Mouse (Mus musculus): ENCODE results near the gene Kcnd3. TPM values are rescaled to one million over a fixed set of nuclear protein-coding genes. Genes with fewer than 3 reads are reported as not detected.

The Kcnd3 gene
- total RNA-seq, 2 experiments from 2014 or later = 0.08 to 0.10 TPM

GRCm38 (mm10) chr3:105457657-105458056 lies 5.5 kb downstream of the Kcnd3 start:
- no peak for DNase-seq

- no peak for DNase-seq
Measured at GRCm38 (mm10) chr3:105466538-105466937, 14.4 kb downstream of the Kcnd3 start.

DNA sequence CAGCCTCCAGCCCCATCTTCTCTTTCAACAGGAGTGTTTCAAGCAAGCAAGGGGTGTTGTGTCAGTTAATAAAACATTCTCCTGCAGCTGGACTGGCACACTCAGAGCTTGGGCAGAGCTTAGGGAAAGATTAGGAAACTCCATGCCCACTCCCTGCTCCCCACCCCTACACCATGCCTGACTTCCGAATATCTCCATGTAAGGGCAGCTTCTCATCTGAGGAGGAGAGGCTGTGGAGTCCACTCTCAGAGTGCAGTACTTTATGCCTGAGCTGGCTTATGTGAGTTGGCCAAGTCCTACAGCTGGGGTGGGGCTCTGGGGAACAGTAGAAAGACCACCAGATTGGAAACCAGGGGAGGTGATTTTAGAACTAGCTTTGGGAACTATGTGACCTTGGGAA lies 20.4 kb downstream of the Kcnd3 start:
- no peak for DNase-seq

DNA sequence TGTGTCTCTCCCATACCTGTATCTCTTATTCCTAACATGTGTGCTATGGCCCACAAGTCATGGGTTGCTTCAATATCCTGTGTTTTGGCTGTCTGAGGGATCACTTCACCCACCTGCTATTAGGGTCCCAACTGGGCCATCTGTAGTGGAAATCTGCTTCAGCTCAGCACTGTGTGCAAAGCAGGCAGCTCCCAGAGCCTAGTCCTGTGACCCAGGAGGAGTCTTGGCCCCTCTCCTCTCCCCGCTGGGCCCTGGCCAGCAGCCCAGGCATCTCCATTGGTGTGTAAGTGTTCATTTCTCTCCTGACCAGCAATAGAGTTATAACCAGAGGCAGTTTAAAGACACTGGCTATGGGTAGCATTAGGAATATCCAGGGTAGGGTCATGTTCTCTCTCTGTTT lies 24.3 kb downstream of the Kcnd3 start:
- no peak for DNase-seq

- no peak for DNase-seq
Measured at GRCm38 (mm10) chr3:105478876-105479275, 26.7 kb downstream of the Kcnd3 start.

- no peak for DNase-seq
Measured at GRCm38 (mm10) chr3:105481419-105481818, 29.3 kb downstream of the Kcnd3 start.

GRCm38 (mm10) chr3:105483651-105484052 lies 31.5 kb downstream of the Kcnd3 start:
- no peak for DNase-seq

- no peak for DNase-seq
Measured at GRCm38 (mm10) chr3:105487171-105487570, 35.0 kb downstream of the Kcnd3 start.

GRCm38 (mm10) chr3:105489607-105490006 lies 37.5 kb downstream of the Kcnd3 start:
- DNase-seq = no peak

- DNase-seq = no peak
Measured at GRCm38 (mm10) chr3:105494886-105495285, 42.8 kb downstream of the Kcnd3 start.

- DNase-seq = no peak
Measured at GRCm38 (mm10) chr3:105496216-105496615, 44.1 kb downstream of the Kcnd3 start.

DNA sequence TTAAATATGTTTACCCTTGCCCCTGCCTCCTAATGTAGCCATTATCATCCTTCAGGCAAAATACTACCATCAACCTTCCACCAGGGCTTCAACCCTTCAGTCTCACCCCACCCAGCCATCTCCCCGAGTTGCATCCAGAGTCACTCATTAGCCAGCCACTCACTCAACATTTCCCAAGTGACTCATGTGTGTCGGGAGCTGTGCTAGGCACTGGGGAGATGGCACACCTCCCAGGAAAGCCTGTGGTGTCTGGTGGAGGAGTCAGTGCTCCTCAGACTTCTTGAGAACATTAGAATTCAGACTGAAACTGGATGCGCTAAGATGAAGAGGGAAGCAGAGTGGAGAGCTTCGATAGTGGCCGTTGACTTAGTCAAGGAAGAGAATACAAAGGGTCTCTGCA lies 44.8 kb downstream of the Kcnd3 start:
- DNase-seq = no peak

DNA sequence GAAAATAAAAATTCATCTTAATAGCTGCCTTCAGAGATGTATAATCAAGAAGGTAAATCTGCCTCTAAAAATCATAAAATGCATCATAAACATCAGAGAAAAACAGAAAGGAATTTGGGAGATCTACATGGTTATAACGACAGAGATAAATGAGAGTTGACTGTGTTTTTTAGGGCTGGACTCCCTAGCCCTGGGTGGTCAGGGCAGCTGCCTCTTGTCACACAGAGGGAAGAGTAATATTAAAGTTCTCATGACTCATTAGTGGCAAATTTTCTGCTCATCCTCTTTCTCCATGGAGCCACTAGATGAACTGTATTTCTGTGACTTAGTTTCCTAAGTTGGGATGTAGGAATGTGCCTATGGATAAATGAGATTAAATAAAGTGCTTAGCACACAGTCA lies 48.9 kb downstream of the Kcnd3 start:
- DNase-seq = no peak

DNA sequence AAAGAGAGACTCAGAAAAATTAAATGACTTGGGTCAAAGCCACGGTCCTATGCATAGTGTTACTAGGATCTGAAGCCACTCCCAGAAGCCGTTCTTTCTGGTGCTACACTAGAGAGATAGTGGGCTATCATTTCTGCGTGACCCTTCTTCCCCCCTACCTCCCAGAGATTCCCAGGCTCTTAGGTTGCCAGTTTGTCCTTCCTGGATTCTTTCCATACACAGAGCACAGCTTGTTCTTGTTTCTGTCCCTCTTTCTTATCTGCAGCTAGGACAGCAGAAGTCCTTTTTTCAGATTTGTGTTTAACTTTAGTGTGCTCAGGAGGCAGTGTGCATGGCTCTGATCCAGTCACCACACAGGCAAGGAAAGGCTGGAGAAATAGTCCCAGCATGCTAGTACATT lies 52.1 kb downstream of the Kcnd3 start:
- no peak for DNase-seq

GRCm38 (mm10) chr3:105505161-105505872 lies 53.2 kb downstream of the Kcnd3 start:
- no peak for DNase-seq

DNA sequence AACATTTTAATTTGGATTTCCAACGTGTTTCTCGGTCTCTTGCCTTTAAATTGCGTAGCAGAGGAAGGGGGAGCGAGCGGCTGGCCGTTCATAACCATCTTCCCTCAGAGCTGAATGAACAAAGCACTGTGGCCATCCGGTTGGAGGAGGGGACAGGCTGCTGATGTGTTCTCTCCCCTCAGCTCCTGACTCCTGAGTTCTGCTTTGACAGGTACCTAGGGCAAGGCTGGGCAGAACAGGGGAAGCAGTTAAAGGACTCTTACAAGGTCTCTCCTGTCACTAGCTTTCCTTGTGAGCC lies 53.7 kb downstream of the Kcnd3 start:
- no peak for DNase-seq

- no peak for DNase-seq
Measured at GRCm38 (mm10) chr3:105506592-105506991, 54.5 kb downstream of the Kcnd3 start.

GRCm38 (mm10) chr3:105509321-105509720 lies 57.2 kb downstream of the Kcnd3 start:
- no peak for DNase-seq

DNA sequence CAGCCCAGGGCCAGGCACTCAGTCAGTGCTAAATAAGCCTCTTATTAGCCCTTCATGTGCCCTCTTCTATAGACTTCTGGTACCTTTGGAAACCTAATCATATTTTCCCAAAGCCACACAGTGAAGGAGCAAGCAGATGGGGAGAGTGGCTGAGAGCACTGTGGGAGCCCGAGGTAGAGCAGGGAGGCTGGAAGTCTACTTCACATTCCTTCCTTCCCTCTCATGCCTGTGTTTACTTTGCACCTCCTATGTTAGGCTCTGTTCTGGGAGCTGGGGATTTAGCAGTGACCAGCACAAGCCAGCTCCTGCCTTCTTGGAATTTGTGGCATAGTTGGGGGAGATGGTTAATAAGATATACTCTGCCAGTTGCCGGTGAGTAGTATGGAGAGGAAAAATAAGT lies 59.7 kb downstream of the Kcnd3 start:
- no peak for DNase-seq

GRCm38 (mm10) chr3:105514215-105514614 lies 62.1 kb downstream of the Kcnd3 start:
- DNase-seq = no peak

DNA sequence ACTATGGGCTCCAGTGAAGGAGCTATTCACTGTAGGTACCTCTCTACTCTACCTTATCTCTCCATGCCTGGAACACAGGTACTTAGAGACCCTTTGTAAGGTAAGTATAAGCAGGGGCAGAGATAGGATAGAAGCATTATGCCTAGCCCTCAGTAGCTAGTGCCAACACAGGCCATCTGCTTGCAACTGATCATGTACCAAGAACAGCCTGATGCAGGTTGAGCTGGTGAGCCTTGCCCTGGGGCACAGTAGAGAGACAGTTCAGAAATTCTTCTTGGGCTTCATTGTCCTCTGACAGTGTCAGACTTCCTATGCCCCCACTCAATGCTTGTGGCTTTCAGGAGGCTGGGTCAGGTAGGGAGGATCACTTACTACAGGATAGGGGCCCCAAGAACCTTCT lies 62.9 kb downstream of the Kcnd3 start:
- DNase-seq = no peak

- no peak for DNase-seq
Measured at GRCm38 (mm10) chr3:105515640-105516039, 63.5 kb downstream of the Kcnd3 start.

- DNase-seq = no peak
Measured at GRCm38 (mm10) chr3:105520446-105520845, 68.3 kb downstream of the Kcnd3 start.

GRCm38 (mm10) chr3:105521178-105521631 lies 69.1 kb downstream of the Kcnd3 start:
- peak; percentile 22 for DNase-seq

DNA sequence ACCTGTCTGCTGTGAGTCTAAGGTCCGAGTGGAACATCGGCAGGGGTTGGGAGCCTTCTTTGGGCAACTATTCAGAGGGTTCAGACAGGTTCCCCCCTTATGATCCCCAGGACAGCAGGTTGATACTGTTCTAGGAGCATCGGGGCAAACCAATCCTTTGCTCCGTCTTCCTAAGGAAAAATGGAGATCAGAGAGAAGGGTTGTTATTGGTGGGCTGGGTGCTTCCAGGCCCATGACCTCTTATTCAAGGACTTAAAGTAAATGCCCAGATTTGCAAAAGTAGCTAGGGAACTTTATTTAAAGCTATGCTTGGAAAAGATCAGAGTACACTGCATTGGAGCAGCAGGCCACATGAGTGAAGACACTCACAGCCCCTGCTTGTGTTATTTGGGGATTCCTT lies 69.5 kb downstream of the Kcnd3 start:
- no peak for DNase-seq

Measured in gastrocnemius, postnatal 25 days (tissue).